Mouse (Mus musculus) olfactory bulb, adult 2 months (tissue): Measurements from ENCODE around the gene Lama4. TPM values are rescaled to one million over a fixed set of nuclear protein-coding genes. Genes with fewer than 3 reads are reported as not detected.

Experiments
- H3K27ac ChIP-seq: fragments of 200-500 bp; 2 replicates; pipeline ENCODE4 v1.5.1; 2012; ENCODE audit warnings: low read depth, low read length; ENCODE audit not compliant: insufficient read depth
- H3K4me1 ChIP-seq: fragments of 200-500 bp; 2 replicates; pipeline ENCODE4 v1.6.1; 2012; ENCODE audit warnings: low read length; ENCODE audit not compliant: control insufficient read depth, insufficient read depth
- H3K4me3 ChIP-seq: fragments of 200-500 bp; 2 replicates; pipeline ENCODE4 v1.5.1; 2012; ENCODE audit warnings: mild to moderate bottlenecking, low read depth, low read length, moderate library complexity; ENCODE audit not compliant: insufficient read depth
- CTCF ChIP-seq: fragments of 200-500 bp; IDR thresholded peaks from 2 replicates; pipeline ENCODE4 v1.5.1; 2012; ENCODE audit warnings: low read depth, mild to moderate bottlenecking, low read length, moderate library complexity; ENCODE audit not compliant: insufficient read depth
- POLR2A ChIP-seq: fragments of 200-500 bp; IDR thresholded peaks from 2 replicates; pipeline ENCODE4 v1.6.1; 2012; ENCODE audit warnings: mild to moderate bottlenecking, low read depth, low read length, moderate library complexity; ENCODE audit not compliant: insufficient read depth
- WGBS: fragments of 180-500 bp; shearing (Covaris S2); methylation state at CpG from one replicate; pipeline ENCODE4 v1.1.7; 2018; 5-methylcytosine and 5-hydroxymethylcytosine counted together
- polyA plus RNA-seq: library from polyadenylated mRNA; stranded (reverse); fragments of >200 nt; gene quantifications from 2 replicates; pipeline ENCODE4 v1.2.4, GENCODE M21; 2012; ENCODE audit warnings: low replicate concordance; ENCODE audit not compliant: missing spikeins, insufficient read depth, insufficient read length

Lama4 gene
- polyA plus RNA-seq, 1 experiment = not detected

DNA sequence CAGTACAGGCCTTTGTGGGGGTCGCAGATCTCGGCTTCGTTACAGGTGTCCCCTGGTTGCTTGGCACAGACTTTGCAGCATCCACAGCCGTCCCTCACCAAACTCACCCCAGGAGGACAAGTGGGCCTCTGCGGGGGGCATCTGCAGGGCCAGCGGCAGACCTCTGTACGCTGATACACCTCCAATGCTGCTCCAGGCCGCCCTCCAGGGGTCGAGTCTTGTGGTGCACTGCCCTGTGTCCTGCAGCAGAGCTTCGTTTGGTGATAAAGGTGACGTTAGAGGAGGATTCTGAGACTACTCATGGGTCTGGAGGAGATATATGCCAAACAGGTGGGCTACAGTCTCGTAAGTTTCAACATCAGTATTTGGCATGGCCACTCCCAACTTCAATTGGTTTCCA lies 193.0 kb downstream of the Lama4 start:
- TF ChIP-seq POLR2A = no peak
- TF ChIP-seq CTCF = no peak
- no peaks in the 10 kb centered on the region for H3K4me1 ChIP-seq
- 61% methylated on average over 12 of the region's 12 CpGs for WGBS
- H3K4me3 ChIP-seq = no peak overlapping the region
- no peak overlapping the region for H3K27ac ChIP-seq

Other genes with a start within 250 kb of the Lama4 start
- gene Rfpl4b, start 143.7 kb upstream of the Lama4 start, polyA plus RNA-seq = not detected in 2 replicates
- gene Fam229b, start 168.4 kb downstream of the Lama4 start, polyA plus RNA-seq = not detected in 2 replicates
- gene Tube1, start 168.5 kb downstream of the Lama4 start, polyA plus RNA-seq = not detected in 2 replicates
- not detected in 2 replicates for gene Ccn6, start 198.3 kb downstream of the Lama4 start, polyA plus RNA-seq